Mouse (Mus musculus) CH12.LX (cell line): ENCODE results near the gene Slc22a15. TPM values are rescaled to one million over a fixed set of nuclear protein-coding genes. Genes with fewer than 3 reads are reported as not detected.

Source experiments
- DNase-seq: peaks from one replicate; pipeline ENCODE4 v3.0.0-alpha.2; 2013; ENCODE audit errors: extremely low read depth
- H3K27ac ChIP-seq: 2 replicates; pipeline ENCODE4 v1.5.1; 2012; ENCODE audit warnings: low read depth, mild to moderate bottlenecking, control low read depth, moderate library complexity; ENCODE audit not compliant: insufficient read depth
- H3K27me3 ChIP-seq: replicated peaks from 2 replicates; pipeline ENCODE3; 2012; ENCODE audit warnings: inconsistent platforms
- H3K36me3 ChIP-seq, 2 experiments: replicated peaks in 1 of 2; 2 replicates each; pipeline versions ENCODE3 to v1.6.1; 2012; ENCODE audit warnings: inconsistent platforms in 1 of 2, low read length in 1 of 2, mild to moderate bottlenecking in 1 of 2, mixed read lengths in 1 of 2, moderate library complexity in 1 of 2; ENCODE audit not compliant: control insufficient read depth in 1 of 2, insufficient read depth in 1 of 2
- H3K4me1 ChIP-seq, 2 experiments: 2 replicates each; pipeline ENCODE4 v1.6.1; 2012; ENCODE audit warnings: inconsistent platforms in 1 of 2, moderate library complexity in 1 of 2; ENCODE audit not compliant: insufficient read depth in 2 of 2, control insufficient read depth in 1 of 2
- H3K4me2 ChIP-seq: 2 replicates; pipeline ENCODE4 v1.6.1; 2012; ENCODE audit warnings: low read depth, mild to moderate bottlenecking, control low read depth; ENCODE audit not compliant: poor library complexity, insufficient read depth, severe bottlenecking
- H3K4me3 ChIP-seq, 3 experiments: fragments of 150-350 bp in 1 of 3; sonication (generic) in 1 of 3; replicated peaks in 1 of 3; 2 replicates each; pipeline versions ENCODE3 to v1.5.1; 2011 to 2012; ENCODE audit warnings: low read depth in 2 of 3, low read length in 2 of 3, mild to moderate bottlenecking in 2 of 3, moderate library complexity in 2 of 3, control low read depth in 1 of 3, improper control_type of control experiment in 1 of 3, inconsistent platforms in 1 of 3, mixed read lengths in 1 of 3; ENCODE audit not compliant: poor library complexity in 1 of 3
- H3K79me2 ChIP-seq: replicated peaks from 2 replicates; pipeline ENCODE4 v1.6.1; 2012; ENCODE audit warnings: mild to moderate bottlenecking, moderate library complexity; ENCODE audit not compliant: control insufficient read depth, poor library complexity, insufficient read depth, severe bottlenecking; ENCODE audit errors: extremely low read depth
- H3K9ac ChIP-seq: 2 replicates; pipeline ENCODE4 v1.6.1; 2012; ENCODE audit warnings: low read depth, mild to moderate bottlenecking, control low read depth, moderate library complexity; ENCODE audit not compliant: insufficient read depth
- H3K9me3 ChIP-seq: replicated peaks from 2 replicates; pipeline ENCODE3; 2012; ENCODE audit warnings: low read length, inconsistent platforms, mixed read lengths
- CHD1 ChIP-seq: IDR thresholded peaks from 2 replicates; pipeline ENCODE4 v1.6.1; 2012; ENCODE audit warnings: low read depth, low read length, improper control_type of control experiment, inconsistent platforms
- CHD2 ChIP-seq: IDR thresholded peaks from 2 replicates; pipeline ENCODE4 v1.6.1; 2011; ENCODE audit warnings: low read length, improper control_type of control experiment
- CTCF ChIP-seq, 2 experiments: IDR thresholded peaks in 1 of 2; conservative IDR thresholded peaks in 1 of 2; 2 replicates each; pipeline ENCODE4 v1.5.1; 2011 to 2012; ENCODE audit warnings: low read depth in 2 of 2, low read length in 2 of 2, improper control_type of control experiment in 1 of 2, inconsistent platforms in 1 of 2, mild to moderate bottlenecking in 1 of 2, moderate library complexity in 1 of 2
- ELF1 ChIP-seq: IDR thresholded peaks from 2 replicates; pipeline ENCODE4 v1.6.1; 2014; ENCODE audit warnings: low read depth, mild to moderate bottlenecking, inconsistent platforms, low read length, improper control_type of control experiment
- ETS1 ChIP-seq: conservative IDR thresholded peaks from 2 replicates; pipeline ENCODE4 v1.6.1; 2012; ENCODE audit warnings: low read depth, mild to moderate bottlenecking, inconsistent platforms, low read length, improper control_type of control experiment, moderate library complexity
- HCFC1 ChIP-seq: IDR thresholded peaks from 2 replicates; pipeline ENCODE4 v1.6.1; 2012; ENCODE audit warnings: low read depth, mild to moderate bottlenecking, inconsistent platforms, low read length, improper control_type of control experiment
- IRF4 ChIP-seq: IDR thresholded peaks from 2 replicates; pipeline ENCODE4 v1.6.1; 2014; ENCODE audit warnings: low read depth, mild to moderate bottlenecking, inconsistent platforms, low read length, improper control_type of control experiment
- JUN ChIP-seq: IDR thresholded peaks from 2 replicates; pipeline ENCODE4 v1.6.1; 2011; ENCODE audit warnings: low read depth, mild to moderate bottlenecking, low read length, improper control_type of control experiment, moderate library complexity; ENCODE audit not compliant: insufficient read depth
- MAX ChIP-seq: IDR thresholded peaks from 2 replicates; pipeline ENCODE4 v1.6.1; 2011; ENCODE audit warnings: low read length, improper control_type of control experiment
- MAZ ChIP-seq: IDR thresholded peaks from 2 replicates; pipeline ENCODE4 v1.6.1; 2012; ENCODE audit warnings: low read depth, mild to moderate bottlenecking, inconsistent platforms, low read length, improper control_type of control experiment, moderate library complexity
- MXI1 ChIP-seq: IDR thresholded peaks from 2 replicates; pipeline ENCODE4 v1.6.1; 2011; ENCODE audit warnings: mild to moderate bottlenecking, low read depth, low read length, improper control_type of control experiment
- NELFE ChIP-seq: IDR thresholded peaks from 2 replicates; pipeline ENCODE4 v1.6.1; 2011; ENCODE audit warnings: low read depth, low read length, improper control_type of control experiment
- NRF1 ChIP-seq: IDR thresholded peaks from 2 replicates; pipeline ENCODE4 v1.6.1; 2014; ENCODE audit warnings: low read depth, mild to moderate bottlenecking, inconsistent platforms, low read length, improper control_type of control experiment, moderate library complexity
- PAX5 ChIP-seq: IDR thresholded peaks from 2 replicates; pipeline ENCODE4 v1.6.1; 2012; ENCODE audit warnings: low read length, inconsistent platforms, mixed read lengths
- POLR2A ChIP-seq: IDR thresholded peaks from 2 replicates; pipeline ENCODE4 v1.6.1; 2011; ENCODE audit warnings: low read depth, mild to moderate bottlenecking, improper control_type of control experiment, low read length
- RCOR1 ChIP-seq: conservative IDR thresholded peaks from 2 replicates; pipeline ENCODE4 v1.6.1; 2012; ENCODE audit warnings: low read depth, mild to moderate bottlenecking, inconsistent platforms, low read length, improper control_type of control experiment
- SIN3A ChIP-seq: IDR thresholded peaks from 2 replicates; pipeline ENCODE4 v1.6.1; 2012; ENCODE audit warnings: low read length, improper control_type of control experiment, inconsistent platforms
- TCF12 ChIP-seq: IDR thresholded peaks from 2 replicates; pipeline ENCODE4 v1.6.1; 2014; ENCODE audit warnings: low read depth, mild to moderate bottlenecking, inconsistent platforms, low read length, improper control_type of control experiment
- UBTF ChIP-seq: IDR thresholded peaks from 2 replicates; pipeline ENCODE4 v1.6.1; 2012; ENCODE audit warnings: low read depth, mild to moderate bottlenecking, inconsistent platforms, low read length, improper control_type of control experiment, moderate library complexity
- ZKSCAN1 ChIP-seq: IDR thresholded peaks from 2 replicates; pipeline ENCODE4 v1.6.1; 2012; ENCODE audit warnings: low read depth, inconsistent platforms, low read length, improper control_type of control experiment, borderline replicate concordance
- ZMIZ1 ChIP-seq: IDR thresholded peaks from 2 replicates; pipeline ENCODE4 v1.6.1; 2012; ENCODE audit warnings: low read depth, mild to moderate bottlenecking, inconsistent platforms, low read length, improper control_type of control experiment
- ZNF384 ChIP-seq: IDR thresholded peaks from 2 replicates; pipeline ENCODE4 v1.6.1; 2012; ENCODE audit warnings: low read depth, low read length, improper control_type of control experiment, inconsistent platforms
- dilution Hi-C: fragments of 300-500 bp; cut with MboI; formaldehyde crosslinking; loops from 2 replicates; pipeline ENCODE4 v1.14.3; 2020; ENCODE audit warnings: low sequenced_read_pairs; ENCODE audit not compliant: extremely low pct_unique_long_range_greater_than_20kb, extremely low pct_ligation_motif_present
- in situ Hi-C: fragments of 300-500 bp; cut with MboI; formaldehyde crosslinking; loops from 3 replicates; pipeline ENCODE4 v1.14.3; 2019; ENCODE audit warnings: low sequenced_read_pairs, low pct_ligation_motif_present, low pct_unique_long_range_greater_than_20kb, mixed read lengths
- polyA plus RNA-seq: library from polyadenylated mRNA; unstranded; fragments of >175 nt; gene quantifications from 2 replicates; pipeline ENCODE4 v1.2.1, GENCODE M21; 2012; ENCODE audit warnings: low read depth; ENCODE audit not compliant: insufficient read length
- total RNA-seq, 2 experiments: library from RNA; depleted of rRNA; stranded (reverse); fragments of 300-350 nt in 1 of 2; fragments of >200 nt in 1 of 2; gene quantifications; 2 replicates each; pipeline ENCODE4 v1.2.3; 2012 to 2014

Slc22a15 gene
- total RNA-seq (2012; rRNA removed) (3.4 and 4.5 TPM in 2 replicates), total RNA-seq (2014; rRNA removed) (1.6 and 1.8 TPM in 2 replicates), polyA plus RNA-seq (7.4 and 7.6 TPM in 2 replicates)

GRCm38 (mm10) chr3:101923843-101924740 lies at the start of gene Slc22a15:
Slc22a15 (minus strand) TSS chr3:101924453.
- Histone ChIP-seq H3K4me3 (peak within 1 kb of the TSS; percentile 60 to 95 (median 78)), H3K79me2 (no peaks in the 10 kb centered on the region), H3K4me2 (peak within 1 kb of the TSS; percentile 37), H3K9me3 (no peaks in the 10 kb centered on the region), H3K9ac (peak within 1 kb of the TSS; percentile 84), H3K36me3 (peaks cover 5 to 15% of the 10 kb centered on the region in 2 experiments), H3K4me1 (peaks cover 5 to 17% of the 10 kb centered on the region in 2 experiments; a peak in 3 of 4 replicates), H3K27ac (peak within 1 kb of the TSS; percentile 75), H3K27me3 (no peaks in the 10 kb centered on the region)
- DNase-seq: peak; percentile 51
- in situ Hi-C loops: no loop called here
- dilution Hi-C loops: no loop called here
- TF ChIP-seq MAX (0 out of 2 replicates have a peak, but pooled peaks have one; percentile 38), MXI1 (0 out of 2 replicates have a peak, but pooled peaks have one; percentile 29), NELFE (peak; percentile 33; the same call in 1 of the 2 replicates), ZKSCAN1 (no peak), ETS1 (no peak), ZMIZ1 (0 out of 2 replicates have a peak, but pooled peaks have one; percentile 27), ZNF384 (no peak), HCFC1 (peak; percentile 37), IRF4 (peak; percentile 49; the same call in 1 of the 2 replicates), CTCF (conservative IDR thresholded peaks at IDR 0.05 in 1 of 2, IDR thresholded peaks at IDR 0.05 in 1 of 2; ENCODE audit: low read depth in 2 of 2, low read length in 2 of 2) (peak in 1 of 2 experiments; percentile 33; a peak in 2 of 4 replicates), ELF1 (peak; percentile 79), POLR2A (peak; percentile 66), UBTF (peak; percentile 96), NRF1 (0 out of 2 replicates have a peak, but pooled peaks have one; percentile 3), JUN (no peak), TCF12 (peak; percentile 55; the same call in 1 of the 2 replicates), MAZ (peak; percentile 20; the same call in 1 of the 2 replicates), CHD1 (0 out of 2 replicates have a peak, but pooled peaks have one; percentile 53), RCOR1 (0 out of 2 replicates have a peak, but pooled peaks have one; percentile 42), CHD2 (no peak), PAX5 (no peak), SIN3A (peak; percentile 33; the same call in 1 of the 2 replicates)
